Mouse (Mus musculus) neural tube, embryonic 15.5 days (tissue): Measurements from ENCODE around the gene Mapkapk2. TPM values are rescaled to one million over a fixed set of nuclear protein-coding genes. Genes with fewer than 3 reads are reported as not detected.

Experiments
- ATAC-seq: fragments of 200-750 bp; cut with Nextera tagmentation; 2 replicates; pipeline ENCODE4 v1.8.0; 2017; ENCODE audit warnings: mild to moderate bottlenecking, moderate TSS enrichment, moderate library complexity; ENCODE audit not compliant: low FRiP score
- H3K27ac ChIP-seq: fragments of 300-500 bp; sonication (generic); replicated peaks from 2 replicates; pipeline ENCODE4 v1.5.1; 2015; ENCODE audit warnings: mild to moderate bottlenecking, inconsistent platforms
- H3K27me3 ChIP-seq: fragments of 300-500 bp; sonication (generic); replicated peaks from 2 replicates; pipeline ENCODE4 v1.6.1; 2015; ENCODE audit warnings: inconsistent platforms
- H3K36me3 ChIP-seq: fragments of 300-500 bp; sonication (generic); 2 replicates; pipeline ENCODE4 v1.6.1; 2015; ENCODE audit warnings: inconsistent platforms
- H3K4me1 ChIP-seq: fragments of 300-500 bp; sonication (generic); 2 replicates; pipeline ENCODE4 v1.6.1; 2015; ENCODE audit warnings: inconsistent platforms
- H3K4me2 ChIP-seq: fragments of 300-500 bp; sonication (generic); 2 replicates; pipeline ENCODE4 v1.6.1; 2015; ENCODE audit warnings: inconsistent platforms, mild to moderate bottlenecking, moderate library complexity
- H3K4me3 ChIP-seq: fragments of 300-500 bp; sonication (generic); replicated peaks from 2 replicates; pipeline ENCODE4 v1.5.1; 2015; ENCODE audit warnings: mild to moderate bottlenecking, inconsistent platforms
- H3K9ac ChIP-seq: fragments of 300-500 bp; sonication (generic); replicated peaks from 2 replicates; pipeline ENCODE4 v1.6.1; 2015; ENCODE audit warnings: mild to moderate bottlenecking, inconsistent platforms
- H3K9me3 ChIP-seq: fragments of 300-500 bp; sonication (generic); replicated peaks from 2 replicates; pipeline ENCODE4 v1.6.1; 2016; ENCODE audit warnings: inconsistent platforms
- WGBS: fragments of 180-500 bp; shearing (Covaris S2); methylation state at CpG from one replicate; pipeline ENCODE4 v1.1.7; 2015; ENCODE audit warnings: mixed read lengths; 5-methylcytosine and 5-hydroxymethylcytosine counted together
- polyA plus RNA-seq: library from polyadenylated mRNA; unstranded; fragments of >200 nt; fragmentation: Nextera tagmentation; extraction: Ambion mirVana; gene quantifications from 2 replicates; pipeline ENCODE4 v1.2.1, GENCODE M21; 2015

Mapkapk2 gene
- polyA plus RNA-seq, 1 experiment from 2014 or later: 15.0 TPM

- H3K27ac ChIP-seq: no peak overlapping the region
- ATAC-seq: no peak
- no peak overlapping the region for H3K4me3 ChIP-seq
- H3K9me3 ChIP-seq: no peaks in the 10 kb centered on the region
- no peak overlapping the region for H3K9ac ChIP-seq
- H3K36me3 ChIP-seq: no peaks in the 10 kb centered on the region
- H3K27me3 ChIP-seq: no peaks in the 10 kb centered on the region
- H3K4me2 ChIP-seq: no peak overlapping the region
- H3K4me1 ChIP-seq: no peaks in the 10 kb centered on the region
- WGBS: 92% methylated on average over 10 of the region's 10 CpGs
Measured at GRCm38 (mm10) chr1:131046607-131047006, 51.0 kb downstream of the Mapkapk2 start.

GRCm38 (mm10) chr1:131045723-131046355 is 51.8 kb downstream of the Mapkapk2 start:
- H3K4me2 ChIP-seq: no peak overlapping the region
- no peaks in the 10 kb centered on the region for H3K4me1 ChIP-seq
- no peak overlapping the region for H3K9ac ChIP-seq
- no peaks in the 10 kb centered on the region for H3K36me3 ChIP-seq
- no peak for ATAC-seq
- no peak overlapping the region for H3K4me3 ChIP-seq
- H3K9me3 ChIP-seq: no peaks in the 10 kb centered on the region
- no peak overlapping the region for H3K27ac ChIP-seq
- no peaks in the 10 kb centered on the region for H3K27me3 ChIP-seq
- 84% methylated on average over 2 of the region's 2 CpGs for WGBS

GRCm38 (mm10) chr1:131043636-131044035 is 54.0 kb downstream of the Mapkapk2 start:
- no peaks in the 10 kb centered on the region for H3K4me1 ChIP-seq
- no peak for ATAC-seq
- WGBS: 95% methylated on average over 4 of the region's 4 CpGs

DNA sequence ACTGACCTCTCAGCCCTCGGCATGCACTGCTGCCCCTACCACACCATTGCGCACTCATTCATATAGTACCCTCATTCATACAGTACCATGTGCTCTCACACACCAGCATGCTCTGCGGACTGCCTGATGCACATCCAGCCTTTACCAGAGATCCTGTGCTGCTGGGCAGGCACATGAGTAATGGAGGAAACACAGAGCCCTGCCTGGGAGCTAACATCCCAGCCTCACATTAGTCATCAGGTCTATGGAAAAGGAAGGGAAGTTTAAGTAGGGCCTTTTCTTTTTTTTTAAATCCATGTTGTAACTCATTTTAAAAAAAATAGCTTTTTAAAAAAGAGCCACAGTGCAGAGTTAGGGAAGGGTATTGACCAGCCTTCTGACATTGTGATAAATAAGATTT is 54.9 kb downstream of the Mapkapk2 start:
- ATAC-seq: no peak
- 90% methylated on average over 3 of the region's 3 CpGs for WGBS

More at GRCm38 (mm10) chr1:131043636-131044035, 54.0 kb downstream of the Mapkapk2 start:
- no peak overlapping the region for H3K4me3 ChIP-seq
- H3K9ac ChIP-seq: no peak overlapping the region
- H3K36me3 ChIP-seq: no peaks in the 10 kb centered on the region
- no peaks in the 10 kb centered on the region for H3K27me3 ChIP-seq
- H3K4me2 ChIP-seq: no peak overlapping the region
- H3K9me3 ChIP-seq: no peaks in the 10 kb centered on the region
- H3K27ac ChIP-seq: no peak overlapping the region

DNA sequence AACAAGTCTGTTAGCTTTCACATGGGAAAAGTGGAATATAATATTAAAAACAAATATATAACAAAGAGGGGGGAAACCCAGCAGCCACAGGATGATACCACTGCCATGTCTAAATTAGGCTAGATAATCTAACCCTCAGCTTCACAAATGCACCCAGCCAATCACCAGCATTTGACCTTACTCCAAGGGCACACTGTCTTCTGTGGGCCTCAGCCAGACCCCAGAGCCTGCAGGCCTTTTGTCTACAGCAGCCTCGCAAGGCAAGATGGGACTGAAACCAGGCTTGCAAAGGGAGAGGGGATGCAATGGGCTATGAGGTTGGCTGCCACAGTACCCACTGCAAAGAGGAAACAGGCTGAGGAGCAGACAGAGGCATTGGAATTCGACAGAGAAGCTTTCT is 55.4 kb downstream of the Mapkapk2 start:
- no peak overlapping the region for H3K4me3 ChIP-seq

More for the DNA sequence above, 54.9 kb downstream of the Mapkapk2 start:
- Histone ChIP-seq H3K9me3 (no peaks in the 10 kb centered on the region), H3K4me2 (no peak overlapping the region), H3K4me1 (no peaks in the 10 kb centered on the region), H3K36me3 (no peaks in the 10 kb centered on the region), H3K4me3 (no peak overlapping the region), H3K27me3 (no peaks in the 10 kb centered on the region), H3K9ac (no peak overlapping the region), H3K27ac (no peak overlapping the region)

GRCm38 (mm10) chr1:131039479-131039878 is 58.1 kb downstream of the Mapkapk2 start:
- Histone ChIP-seq H3K36me3 (no peaks in the 10 kb centered on the region), H3K9ac (no peak overlapping the region), H3K9me3 (no peaks in the 10 kb centered on the region), H3K4me2 (no peak overlapping the region), H3K4me3 (no peak overlapping the region), H3K27ac (no peak overlapping the region), H3K27me3 (no peaks in the 10 kb centered on the region), H3K4me1 (no peaks in the 10 kb centered on the region)
- 91% methylated on average over 5 of the region's 5 CpGs for WGBS
- no peak for ATAC-seq

More for the DNA sequence above, 55.4 kb downstream of the Mapkapk2 start:
- no peak for ATAC-seq
- H3K9ac ChIP-seq: no peak overlapping the region
- H3K4me2 ChIP-seq: no peak overlapping the region
- no peaks in the 10 kb centered on the region for H3K27me3 ChIP-seq
- no peaks in the 10 kb centered on the region for H3K4me1 ChIP-seq
- no peaks in the 10 kb centered on the region for H3K36me3 ChIP-seq
- no peak overlapping the region for H3K27ac ChIP-seq
- 58% methylated on average over 2 of the region's 2 CpGs for WGBS
- no peaks in the 10 kb centered on the region for H3K9me3 ChIP-seq

DNA sequence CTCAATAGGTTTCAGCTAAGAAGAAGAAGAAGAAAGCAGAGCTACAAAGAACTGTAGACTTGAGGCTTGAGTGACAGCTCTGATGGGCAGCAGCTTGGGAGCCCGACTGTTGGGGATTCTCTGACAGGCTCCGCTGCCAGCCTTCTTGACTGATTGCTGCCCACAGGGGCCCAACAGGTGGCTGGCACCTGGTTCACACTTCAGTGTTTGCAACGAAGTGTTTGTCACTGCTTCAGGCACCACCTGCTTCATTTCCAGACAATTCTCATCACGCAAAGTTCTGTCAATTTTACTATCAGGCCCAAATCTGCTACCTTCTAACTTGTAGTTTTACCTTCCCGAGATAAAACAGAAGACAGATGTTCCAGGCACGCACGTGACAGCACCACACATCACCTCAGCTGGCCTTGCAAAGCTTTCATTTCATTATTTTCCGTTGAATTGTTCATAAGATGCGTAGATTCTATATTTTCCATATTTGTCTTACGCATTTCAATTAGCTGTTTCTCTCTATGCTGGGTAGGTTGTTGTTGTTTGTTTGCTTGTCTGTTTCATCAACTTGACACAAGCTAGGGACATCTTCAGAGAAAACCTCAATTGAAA is 59.1 kb downstream of the Mapkapk2 start:
- no peak overlapping the region for H3K4me3 ChIP-seq
- no peaks in the 10 kb centered on the region for H3K36me3 ChIP-seq
- no peak overlapping the region for H3K27ac ChIP-seq
- H3K27me3 ChIP-seq: no peaks in the 10 kb centered on the region
- no peak overlapping the region for H3K9ac ChIP-seq
- H3K4me1 ChIP-seq: no peaks in the 10 kb centered on the region
- H3K9me3 ChIP-seq: no peaks in the 10 kb centered on the region
- no peak for ATAC-seq
- H3K4me2 ChIP-seq: no peak overlapping the region
- WGBS: 89% methylated on average over 10 of the region's 10 CpGs

DNA sequence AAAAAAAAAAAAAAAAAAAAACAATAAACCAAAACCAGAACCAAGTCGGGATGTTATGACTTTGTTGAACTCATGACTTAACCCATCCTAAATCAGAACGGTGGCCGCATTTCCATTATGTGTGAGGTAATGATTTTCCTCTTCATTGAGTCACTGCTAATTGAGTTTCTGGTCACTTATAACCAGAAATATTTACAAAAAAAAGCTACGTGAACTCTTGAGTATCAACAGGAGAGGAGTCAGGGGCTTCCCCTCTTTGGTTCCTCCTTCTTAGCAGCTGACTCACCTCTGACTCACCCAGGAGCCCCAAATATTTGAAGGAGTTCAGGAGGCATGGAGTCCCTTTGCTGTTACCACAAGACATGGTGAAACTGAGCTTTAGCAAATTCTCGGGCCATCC is 59.6 kb downstream of the Mapkapk2 start:
- no peak overlapping the region for H3K27ac ChIP-seq
- no peaks in the 10 kb centered on the region for H3K27me3 ChIP-seq
- no peaks in the 10 kb centered on the region for H3K36me3 ChIP-seq
- no peak overlapping the region for H3K9ac ChIP-seq
- ATAC-seq: no peak
- no peak overlapping the region for H3K4me3 ChIP-seq
- no peak overlapping the region for H3K4me2 ChIP-seq
- H3K4me1 ChIP-seq: no peaks in the 10 kb centered on the region
- H3K9me3 ChIP-seq: no peaks in the 10 kb centered on the region
- WGBS: 95% methylated on average over 5 of the region's 5 CpGs

- 36% methylated on average over 3 of the region's 3 CpGs for WGBS
- Histone ChIP-seq H3K27ac (no peak overlapping the region), H3K4me1 (no peaks in the 10 kb centered on the region; the same call in 1 of the 2 replicates), H3K27me3 (no peaks in the 10 kb centered on the region), H3K4me2 (no peak overlapping the region), H3K36me3 (no peaks in the 10 kb centered on the region), H3K4me3 (no peak overlapping the region), H3K9me3 (no peaks in the 10 kb centered on the region), H3K9ac (no peak overlapping the region)
- ATAC-seq: no peak
Measured at GRCm38 (mm10) chr1:131031267-131031666, 66.4 kb downstream of the Mapkapk2 start.

GRCm38 (mm10) chr1:131030261-131030660 is 67.4 kb downstream of the Mapkapk2 start:
- Histone ChIP-seq H3K36me3 (no peaks in the 10 kb centered on the region), H3K4me2 (no peak overlapping the region), H3K4me1 (no peaks in the 10 kb centered on the region; the same call in 1 of the 2 replicates), H3K4me3 (no peak overlapping the region), H3K27ac (no peak overlapping the region), H3K27me3 (no peaks in the 10 kb centered on the region), H3K9me3 (no peaks in the 10 kb centered on the region), H3K9ac (no peak overlapping the region)
- 54% methylated on average over 7 of the region's 7 CpGs for WGBS
- no peak for ATAC-seq

GRCm38 (mm10) chr1:131029215-131029614 is 68.4 kb downstream of the Mapkapk2 start:
- Histone ChIP-seq H3K4me1 (no peaks in the 10 kb centered on the region; the same call in 1 of the 2 replicates), H3K27me3 (no peaks in the 10 kb centered on the region), H3K4me3 (no peak overlapping the region), H3K4me2 (no peak overlapping the region), H3K9me3 (no peaks in the 10 kb centered on the region), H3K9ac (no peak overlapping the region), H3K36me3 (no peaks in the 10 kb centered on the region), H3K27ac (no peak overlapping the region)
- no peak for ATAC-seq
- WGBS: 94% methylated on average over 3 of the region's 3 CpGs

DNA sequence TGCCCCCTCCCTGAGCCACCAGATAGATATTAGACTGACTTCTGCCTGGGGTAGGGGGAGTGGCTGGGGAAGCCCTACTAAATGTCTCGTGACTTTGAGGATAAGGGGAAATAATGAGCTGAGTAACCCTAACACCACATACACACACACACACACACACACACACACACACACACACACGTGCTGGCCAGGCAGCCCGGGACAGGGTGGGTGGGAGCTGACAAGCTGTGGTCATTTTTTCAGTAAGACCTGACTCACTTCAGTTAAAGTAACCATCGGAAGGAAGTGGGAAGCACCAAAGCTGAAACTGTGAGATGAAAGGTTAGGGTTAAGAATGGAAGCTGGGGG is 71.8 kb downstream of the Mapkapk2 start:
- no peak for ATAC-seq
- Histone ChIP-seq H3K36me3 (no peaks in the 10 kb centered on the region), H3K27me3 (no peaks in the 10 kb centered on the region), H3K27ac (no peak overlapping the region), H3K4me1 (no peaks in the 10 kb centered on the region), H3K9me3 (no peaks in the 10 kb centered on the region), H3K9ac (no peak overlapping the region), H3K4me2 (no peak overlapping the region), H3K4me3 (no peak overlapping the region)
- 75% methylated on average over 4 of the region's 4 CpGs for WGBS
